In the genomic region with DNA sequence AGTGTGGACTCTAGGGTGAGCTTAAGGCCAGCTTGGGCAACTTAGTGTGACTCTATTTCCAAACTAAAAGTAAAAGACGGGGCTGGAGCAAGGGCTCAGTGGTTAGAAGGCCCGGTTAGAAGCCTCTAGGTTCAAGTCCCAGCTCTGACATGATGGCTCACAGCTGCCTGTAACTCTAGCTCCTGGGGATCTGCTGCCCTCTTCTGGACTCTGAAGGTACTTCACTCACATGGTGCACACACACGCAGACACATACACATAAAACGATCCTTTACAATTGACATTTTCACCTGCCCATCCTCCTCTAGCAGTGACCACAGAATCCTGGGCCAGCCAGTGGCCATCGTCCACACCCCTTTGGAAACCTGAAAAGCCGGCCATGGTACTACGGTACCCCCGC, we compare ENCODE assay signal across 18 mouse cellular contexts. TPM values are rescaled to one million over a fixed set of nuclear protein-coding genes. Genes with fewer than 3 reads are reported as not detected.
A peak's percentile ranks its signal among the peaks of the same experiment; 100 is the strongest.
DNase-seq lines count a peak whose midpoint lies in the region; ATAC-seq and TF ChIP-seq lines count a peak whose summit lies in the region.
"Had no signal": no experiment of that assay in that cellular context is flagged by ENCODE, and none has a peak within 500 bp of the region (broad histone marks: within the 10 kb centered on the region; RNA-seq: fewer than 3 reads in every experiment).

No protein-coding gene starts in this region.

- WGBS in heart, adult 2 months = 97% methylated on average over 8 of the region's 8 CpGs
- WGBS in liver, adult 2 months = 99% methylated on average over 8 of the region's 8 CpGs
- WGBS in liver, embryonic 12.5 days (ENCODE audit: insufficient replicate concordance) = 90% methylated on average over 8 of the region's 8 CpGs

- intact Hi-C loops in heart, adult 2 months (cut with DNase I) = loop anchor here (10.0 kb wide), 1 partner anchor 335 kb away; no protein-coding TSS in a partner anchor

- H3K27me3 ChIP-seq in heart, adult 2 months (ENCODE audit: control insufficient read depth, insufficient read depth, low read length) = no peaks in the 10 kb centered on the region
- no peaks in the 10 kb centered on the region for H3K27me3 ChIP-seq in liver, adult 2 months (ENCODE audit: control insufficient read depth, insufficient read depth, low read length)
- H3K27me3 ChIP-seq in liver, embryonic 12.5 days (replicated peaks) = peaks cover 9% of the 10 kb centered on the region
- peaks cover 34% of the 10 kb centered on the region for H3K27me3 ChIP-seq in E14TG2a.4 (ENCODE audit: insufficient read depth, low read length)
- H3K27me3 ChIP-seq: embryonic facial prominence, embryonic 15.5 days; heart, embryonic 13.5 days; kidney, embryonic 15.5 days had no signal

- H3K4me2 ChIP-seq in liver, embryonic 12.5 days = no peak overlapping the region
- H3K4me2 ChIP-seq: embryonic facial prominence, embryonic 15.5 days; heart, embryonic 13.5 days; kidney, embryonic 15.5 days had no signal

- TF ChIP-seq POLR2A in heart, adult 2 months (IDR thresholded peaks at IDR 0.05; ENCODE audit: insufficient read depth, low read depth, low read length) = no peak
- no peak for TF ChIP-seq POLR2A in liver, adult 2 months (IDR thresholded peaks at IDR 0.05; ENCODE audit: extremely low read depth, insufficient read depth, low read length)

- peak; percentile 49 for TF ChIP-seq CTCF in heart, adult 2 months (IDR thresholded peaks at IDR 0.05)
- TF ChIP-seq CTCF in liver, adult 2 months (IDR thresholded peaks at IDR 0.05; ENCODE audit: low read depth, low read length) = peak; percentile 15; the same call in 1 of the 2 replicates
- peak; percentile 73 for TF ChIP-seq CTCF in E14TG2a.4 (conservative IDR thresholded peaks at IDR 0.05; ENCODE audit: low read length)

- peaks cover 10% of the 10 kb centered on the region for H3K4me1 ChIP-seq in heart, adult 2 months (ENCODE audit: control insufficient read depth, insufficient read depth, low read length)
- no peaks in the 10 kb centered on the region for H3K4me1 ChIP-seq in liver, adult 2 months (ENCODE audit: control insufficient read depth, insufficient read depth, low read length)
- peaks cover 42% of the 10 kb centered on the region for H3K4me1 ChIP-seq in liver, embryonic 12.5 days
- H3K4me1 ChIP-seq in E14TG2a.4 (replicated peaks; ENCODE audit: low read depth, low read length) = peaks cover 43% of the 10 kb centered on the region

- no peaks in the 10 kb centered on the region for H3K79me2 ChIP-seq in heart, adult 2 months (replicated peaks; ENCODE audit: control insufficient read depth, insufficient read depth, low read length)
- H3K79me2 ChIP-seq in liver, adult 2 months (ENCODE audit: control insufficient read depth, insufficient read depth, low read length) = no peaks in the 10 kb centered on the region

- DNase-seq in heart, adult 2 months = no peak
- no peak for DNase-seq in heart, adult 8-10 months (ENCODE audit: low spot score)
- DNase-seq in liver, adult 2 months (ENCODE audit: extremely low read depth, low read depth, low spot score) = no peak
- DNase-seq in R1 (ENCODE audit: low read depth, low spot score) = peak; percentile 72
- DNase-seq in frontal cortex, postnatal 36 days (ENCODE audit: low spot score in 2 of 2) = no peak
- no peak for DNase-seq in natural killer cell, adult 2 months (ENCODE audit: low spot score in 2 of 2)
- DNase-seq: B cell, adult 2 months; cerebellum, adult 11-12 months; heart, postnatal 4 days; lung, adult 18-20 months; right cerebral cortex, adult 18-20 months had no signal

- no peak overlapping the region for H3K9ac ChIP-seq in heart, adult 2 months (ENCODE audit: low read depth, low read length)
- H3K9ac ChIP-seq in liver, adult 2 months (ENCODE audit: low read depth, low read length) = no peak overlapping the region
- H3K9ac ChIP-seq in liver, embryonic 12.5 days = no peak overlapping the region
- H3K9ac ChIP-seq: embryonic facial prominence, embryonic 15.5 days; kidney, embryonic 15.5 days had no signal

- no peak for ATAC-seq in liver, embryonic 12.5 days
- ATAC-seq: midbrain, embryonic 16.5 days had no signal

- no peak overlapping the region for H3K27ac ChIP-seq in heart, adult 2 months
- H3K27ac ChIP-seq in liver, adult 2 months (replicated peaks; ENCODE audit: insufficient read depth, low read depth, low read length) = no peak overlapping the region
- H3K27ac ChIP-seq in liver, embryonic 12.5 days = no peak overlapping the region
- H3K27ac ChIP-seq: embryonic facial prominence, embryonic 15.5 days; heart, embryonic 13.5 days; kidney, embryonic 15.5 days had no signal

- no peak for TF ChIP-seq EP300 in heart, adult 2 months (IDR thresholded peaks at IDR 0.05; ENCODE audit: insufficient read depth, low read depth, low read length)

- no peaks in the 10 kb centered on the region for H3K36me3 ChIP-seq in heart, adult 2 months (ENCODE audit: control insufficient read depth, insufficient read depth, low read length)
- no peaks in the 10 kb centered on the region for H3K36me3 ChIP-seq in liver, adult 2 months (ENCODE audit: control insufficient read depth, insufficient read depth, low read length)
- H3K36me3 ChIP-seq in liver, embryonic 12.5 days = peaks cover 32% of the 10 kb centered on the region
- no peaks in the 10 kb centered on the region for H3K36me3 ChIP-seq in E14TG2a.4 (ENCODE audit: insufficient read depth, low read length)

- H3K4me3 ChIP-seq in heart, adult 2 months = no peak overlapping the region
- no peak overlapping the region for H3K4me3 ChIP-seq in liver, adult 2 months (ENCODE audit: insufficient read depth, low read depth, low read length)
- no peak overlapping the region for H3K4me3 ChIP-seq in liver, embryonic 12.5 days
- no peak overlapping the region for H3K4me3 ChIP-seq in E14TG2a.4 (replicated peaks; ENCODE audit: low read length)
- H3K4me3 ChIP-seq: embryonic facial prominence, embryonic 15.5 days; heart, embryonic 13.5 days; kidney, embryonic 15.5 days; megakaryocyte, embryonic 14.5 days had no signal

- H3K9me3 ChIP-seq in liver, embryonic 12.5 days (replicated peaks) = peaks cover 5% of the 10 kb centered on the region
- no peaks in the 10 kb centered on the region for H3K9me3 ChIP-seq in E14TG2a.4 (ENCODE audit: low read length)

RNA-seq across cellular contexts. Expression of a gene that starts 2.1 kb away (rescaled TPM):
- total RNA-seq in heart, adult 2 months (2021) = 10 to 100 TPM; 18.6 to 19.9 TPM
- polyA plus RNA-seq in heart, adult 2 months (2012; rRNA removed) = 22.5 and 23.6 TPM in 2 replicates
- 10 to 100 TPM; 17.1 to 20.4 (median 19.4) TPM for total RNA-seq in heart, adult 8-10 months (2022)
- total RNA-seq in liver, adult 2 months (2014; rRNA removed) = 0.74 and 1.1 TPM in 2 replicates
- polyA plus RNA-seq in liver, adult 2 months (2012; rRNA removed) = 1.2 and 2.4 TPM in 2 replicates
- polyA plus RNA-seq in liver, embryonic 12.5 days (2016; fragmentation: Nextera tagmentation; extraction: Ambion mirVana) = 12.5 and 14.1 TPM in 2 replicates

RNA-seq across cellular contexts. Expression of a gene that starts 14.7 kb away (rescaled TPM):
- 100 to 1,000 TPM; 170 to 191 TPM for total RNA-seq in heart, adult 2 months (2021)
- polyA plus RNA-seq in heart, adult 2 months (2012; rRNA removed) = 196 and 278 TPM in 2 replicates
- 100 to 1,000 TPM; 182 to 213 (median 198) TPM for total RNA-seq in heart, adult 8-10 months (2022)
- total RNA-seq in liver, adult 2 months (2014; rRNA removed) = 50.9 and 55.1 TPM in 2 replicates
- 80.1 and 96.7 TPM in 2 replicates for polyA plus RNA-seq in liver, adult 2 months (2012; rRNA removed)
- 69.3 and 72.1 TPM in 2 replicates for polyA plus RNA-seq in liver, embryonic 12.5 days (2016; fragmentation: Nextera tagmentation; extraction: Ambion mirVana)

RNA-seq across cellular contexts. Expression of a gene that starts 39.1 kb away (rescaled TPM):
- total RNA-seq in heart, adult 2 months (2021) = under 1 TPM; 0.18 TPM
- polyA plus RNA-seq in heart, adult 2 months (2012; rRNA removed) = not detected in 2 replicates
- total RNA-seq in heart, adult 8-10 months (2022) = under 1 TPM in 1 of 4 experiments, not detected in 3; 0.20 TPM
- 0.09 and 0.34 TPM in 2 replicates for total RNA-seq in liver, adult 2 months (2014; rRNA removed)
- not detected in 2 replicates for polyA plus RNA-seq in liver, adult 2 months (2012; rRNA removed)
- polyA plus RNA-seq in liver, embryonic 12.5 days (2016; fragmentation: Nextera tagmentation; extraction: Ambion mirVana) = 26.9 and 27.6 TPM in 2 replicates

RNA-seq across cellular contexts. Expression of a gene that starts 53.4 kb away (rescaled TPM):
- total RNA-seq in heart, adult 2 months (2021) = 10 to 100 TPM; 13.4 to 16.7 TPM
- 22.6 and 37.2 TPM in 2 replicates for polyA plus RNA-seq in heart, adult 2 months (2012; rRNA removed)
- total RNA-seq in heart, adult 8-10 months (2022) = 10 to 100 TPM; 15.8 to 28.8 (median 20.2) TPM
- total RNA-seq in liver, adult 2 months (2014; rRNA removed) = 18.7 and 20.3 TPM in 2 replicates
- 46.1 and 58.5 TPM in 2 replicates for polyA plus RNA-seq in liver, adult 2 months (2012; rRNA removed)
- polyA plus RNA-seq in liver, embryonic 12.5 days (2016; fragmentation: Nextera tagmentation; extraction: Ambion mirVana) = 6.5 and 7.2 TPM in 2 replicates

Comparison
In these comparisons a context has a peak if more than half of its experiments do, and no peak if none do; other contexts are left out.
1. CTCF ChIP-seq: peak in every context shown above with its lines; median percentile 73 in E14TG2a.4; 49 in heart, adult 2 months; 15 in liver, adult 2 months.